Mouse (Mus musculus): ENCODE data around the gene Rapgef5. TPM values are rescaled to one million over a fixed set of nuclear protein-coding genes. Genes with fewer than 3 reads are reported as not detected.
A peak's percentile ranks its signal among the peaks of the same experiment; 100 is the strongest.

The Rapgef5 gene
- polyA plus RNA-seq, 1 experiment from 2014 or later, result 52.1 TPM

GRCm38 (mm10) chr12:117524311-117525013, 8.2 kb downstream of the Rapgef5 start:
- H3K9me3 ChIP-seq (ENCODE audit: low read length), result no peaks in the 10 kb centered on the region
- no peak overlapping the region for H3K4me2 ChIP-seq (replicated peaks; ENCODE audit: low read depth, low read length)
- no peaks in the 10 kb centered on the region for H3K27me3 ChIP-seq (replicated peaks; ENCODE audit: insufficient read depth, low read length)
- DNase-seq (ENCODE audit: low spot score), result no peak
- ATAC-seq, result no peak
- H3K4me1 ChIP-seq (ENCODE audit: insufficient read depth, low read depth, low read length), result no peaks in the 10 kb centered on the region
- TF ChIP-seq CTCF (IDR thresholded peaks at IDR 0.05) (no peak), EP300 (IDR thresholded peaks at IDR 0.05) (no peak)
- WGBS, result 57% methylated on average over 9 of the region's 9 CpGs
- H3K4me3 ChIP-seq (ENCODE audit: low read depth, low read length), result no peak overlapping the region
- no peaks in the 10 kb centered on the region for H3K36me3 ChIP-seq (ENCODE audit: insufficient read depth, low read length)
- no peak overlapping the region for H3K27ac ChIP-seq (ENCODE audit: low read length)
- no peak overlapping the region for H3K9ac ChIP-seq (replicated peaks; ENCODE audit: low read depth)

GRCm38 (mm10) chr12:117527889-117528288, 11.6 kb downstream of the Rapgef5 start:
- ATAC-seq (no peak), DNase-seq (ENCODE audit: low spot score) (no peak)
- no peak overlapping the region for H3K9ac ChIP-seq (replicated peaks; ENCODE audit: low read depth)
- no peaks in the 10 kb centered on the region for H3K36me3 ChIP-seq (ENCODE audit: insufficient read depth, low read length)
- H3K9me3 ChIP-seq (ENCODE audit: low read length), result no peaks in the 10 kb centered on the region
- 82% methylated on average over 3 of the region's 3 CpGs for WGBS
- H3K4me2 ChIP-seq (replicated peaks; ENCODE audit: low read depth, low read length), result no peak overlapping the region
- no peak overlapping the region for H3K4me3 ChIP-seq (ENCODE audit: low read depth, low read length)
- TF ChIP-seq EP300 (IDR thresholded peaks at IDR 0.05) (no peak), CTCF (IDR thresholded peaks at IDR 0.05) (no peak)
- H3K27me3 ChIP-seq (replicated peaks; ENCODE audit: insufficient read depth, low read length), result no peaks in the 10 kb centered on the region
- no peak overlapping the region for H3K27ac ChIP-seq (ENCODE audit: low read length)
- H3K4me1 ChIP-seq (ENCODE audit: insufficient read depth, low read depth, low read length), result no peaks in the 10 kb centered on the region

- Histone ChIP-seq H3K27me3 (replicated peaks; ENCODE audit: insufficient read depth, low read length) (no peaks in the 10 kb centered on the region), H3K4me1 (ENCODE audit: insufficient read depth, low read depth, low read length) (peaks cover 3% of the 10 kb centered on the region; the same call in 1 of the 2 replicates), H3K4me3 (ENCODE audit: low read depth, low read length) (no peak overlapping the region), H3K9ac (replicated peaks; ENCODE audit: low read depth) (no peak overlapping the region), H3K27ac (ENCODE audit: low read length) (no peak overlapping the region), H3K9me3 (ENCODE audit: low read length) (no peaks in the 10 kb centered on the region), H3K36me3 (ENCODE audit: insufficient read depth, low read length) (no peaks in the 10 kb centered on the region), H3K4me2 (replicated peaks; ENCODE audit: low read depth, low read length) (no peak overlapping the region)
- ATAC-seq (no peak), DNase-seq (ENCODE audit: low spot score) (no peak)
- 71% methylated on average over 4 of the region's 4 CpGs for WGBS
- TF ChIP-seq EP300 (IDR thresholded peaks at IDR 0.05), result no peak
- no peak for TF ChIP-seq CTCF (IDR thresholded peaks at IDR 0.05)
Measured at GRCm38 (mm10) chr12:117528509-117529145, 12.3 kb downstream of the Rapgef5 start.

- Histone ChIP-seq H3K4me3 (ENCODE audit: low read depth, low read length) (no peak overlapping the region), H3K9ac (replicated peaks; ENCODE audit: low read depth) (no peak overlapping the region), H3K27me3 (replicated peaks; ENCODE audit: insufficient read depth, low read length) (no peaks in the 10 kb centered on the region), H3K36me3 (ENCODE audit: insufficient read depth, low read length) (no peaks in the 10 kb centered on the region), H3K4me1 (ENCODE audit: insufficient read depth, low read depth, low read length) (peaks cover 4% of the 10 kb centered on the region; the same call in 1 of the 2 replicates), H3K9me3 (ENCODE audit: low read length) (no peaks in the 10 kb centered on the region), H3K27ac (ENCODE audit: low read length) (no peak overlapping the region), H3K4me2 (replicated peaks; ENCODE audit: low read depth, low read length) (no peak overlapping the region)
- DNase-seq (ENCODE audit: low spot score) (no peak), ATAC-seq (no peak)
- no peak for TF ChIP-seq CTCF (IDR thresholded peaks at IDR 0.05)
- TF ChIP-seq EP300 (IDR thresholded peaks at IDR 0.05), result no peak
- 91% methylated on average over 4 of the region's 4 CpGs for WGBS
Measured at GRCm38 (mm10) chr12:117531106-117531505, 14.8 kb downstream of the Rapgef5 start.

- no peaks in the 10 kb centered on the region for H3K27me3 ChIP-seq (replicated peaks; ENCODE audit: insufficient read depth, low read length)
- peak overlapping the region; percentile 58 for H3K9ac ChIP-seq (replicated peaks; ENCODE audit: low read depth)
- ATAC-seq (peak; percentile 96), DNase-seq (ENCODE audit: low spot score) (peak; percentile 82)
- H3K4me2 ChIP-seq (replicated peaks; ENCODE audit: low read depth, low read length), result peak overlapping the region; percentile 89
- peaks cover 4% of the 10 kb centered on the region; the same call in 1 of the 2 replicates for H3K4me1 ChIP-seq (ENCODE audit: insufficient read depth, low read depth, low read length)
- H3K4me3 ChIP-seq (ENCODE audit: low read depth, low read length), result peak overlapping the region; percentile 67
- no peak for TF ChIP-seq EP300 (IDR thresholded peaks at IDR 0.05)
- peak; percentile 32 for TF ChIP-seq CTCF (IDR thresholded peaks at IDR 0.05)
- WGBS, result 7% methylated on average over 45 of the region's 64 CpGs
- H3K27ac ChIP-seq (ENCODE audit: low read length), result peak overlapping the region; percentile 85
- H3K36me3 ChIP-seq (ENCODE audit: insufficient read depth, low read length), result no peaks in the 10 kb centered on the region
- no peaks in the 10 kb centered on the region for H3K9me3 ChIP-seq (ENCODE audit: low read length)
Measured at GRCm38 (mm10) chr12:117533176-117534086, 17.2 kb downstream of the Rapgef5 start.

Measured in lung, postnatal 0 days (tissue).